Mouse (Mus musculus) megakaryocyte, embryonic 14.5 days (primary cell): Measurements from ENCODE around the gene Tlk2.

Source experiments
- FLI1 ChIP-seq: IDR thresholded peaks from 2 replicates; pipeline ENCODE4 v1.6.1; 2012; ENCODE audit warnings: low read length, inconsistent platforms, mixed read lengths
- GATA1 ChIP-seq: IDR thresholded peaks from 3 replicates; pipeline ENCODE4 v1.6.1; 2012; ENCODE audit warnings: mixed read lengths, low read length, inconsistent platforms, borderline replicate concordance

- no peak for TF ChIP-seq GATA1
- no peak for TF ChIP-seq FLI1
These were observed 68.7 kb downstream of the Tlk2 start for GRCm38 (mm10) chr11:105247321-105247720.
